Mouse (Mus musculus): Measurements from ENCODE around the gene Map1b. TPM values are rescaled to one million over a fixed set of nuclear protein-coding genes. Genes with fewer than 3 reads are reported as not detected.

The Map1b gene
- polyA plus RNA-seq, 1 experiment from 2014 or later, result 72.0 TPM

DNA sequence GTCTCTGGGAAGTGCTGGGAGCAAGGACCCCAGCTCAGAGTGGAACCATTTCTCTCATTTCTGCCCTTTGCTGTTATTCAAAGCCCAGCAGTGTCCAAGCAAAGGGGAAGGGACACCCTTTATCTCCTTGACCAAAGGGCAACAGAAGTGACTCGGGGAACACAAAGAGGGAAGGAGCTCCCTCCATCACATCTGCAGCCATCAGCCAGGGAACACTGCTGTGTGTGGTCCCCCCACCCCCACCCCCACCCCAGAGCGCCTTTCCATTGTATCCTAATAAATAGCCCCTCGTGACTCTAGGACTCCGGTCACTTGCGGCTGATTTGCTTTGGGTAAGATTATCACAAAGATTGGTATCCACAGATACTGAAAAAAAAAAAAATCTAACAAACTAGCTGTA, 41.3 kb downstream of the Map1b start:
- peaks cover 15% of the 10 kb centered on the region for H3K4me1 ChIP-seq (ENCODE audit: control insufficient read depth, insufficient read depth, low read length)
- no peak overlapping the region for H3K4me3 ChIP-seq (ENCODE audit: low read depth, low read length)
- H3K4me2 ChIP-seq (ENCODE audit: low read depth, severe bottlenecking), result 0 out of 2 replicates have a peak overlapping the region, but pooled peaks have one; percentile 24
- H3K9ac ChIP-seq (ENCODE audit: low read length), result no peak overlapping the region
- H3K27me3 ChIP-seq (ENCODE audit: control insufficient read depth, insufficient read depth, low read length), result no peaks in the 10 kb centered on the region
- no peaks in the 10 kb centered on the region for H3K9me3 ChIP-seq (ENCODE audit: control insufficient read depth, low read length)
- H3K36me3 ChIP-seq (ENCODE audit: control insufficient read depth, insufficient read depth, low read length), result no peaks in the 10 kb centered on the region
- 12% methylated on average over 5 of the region's 5 CpGs for WGBS
- ATAC-seq (ENCODE audit: insufficient number of reproducible peaks, low FRiP score, low TSS enrichment, low read depth) (no peak; the same call in 1 of the 2 replicates), DNase-seq (ENCODE audit: low spot score) (no peak)
- H3K27ac ChIP-seq (replicated peaks; ENCODE audit: low read depth, low read length), result peak overlapping the region; percentile 67; the same call in 1 of the 2 replicates

DNA sequence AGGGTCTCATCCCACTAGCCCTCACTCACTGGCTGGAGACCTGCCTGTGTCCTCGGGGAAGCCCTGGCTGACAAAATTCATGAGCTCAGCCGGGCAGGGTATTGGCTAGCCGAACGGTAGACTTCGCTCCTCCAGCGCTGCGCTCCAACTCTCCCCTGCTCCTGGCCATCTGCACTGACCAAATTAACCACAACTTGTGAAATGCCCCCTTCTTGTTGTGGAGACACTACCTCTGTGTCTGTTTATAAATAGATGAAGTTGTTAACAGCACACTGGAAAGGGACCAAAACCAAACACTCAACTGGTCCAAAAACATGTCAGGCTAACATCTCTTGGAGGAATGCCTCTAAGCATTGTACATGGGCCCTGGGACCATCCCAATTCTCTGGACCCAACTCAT, 42.2 kb downstream of the Map1b start:
- no peak overlapping the region for H3K4me3 ChIP-seq (ENCODE audit: low read depth, low read length)
- H3K27me3 ChIP-seq (ENCODE audit: control insufficient read depth, insufficient read depth, low read length), result no peaks in the 10 kb centered on the region
- H3K4me2 ChIP-seq (ENCODE audit: low read depth, severe bottlenecking), result no peak overlapping the region
- no peaks in the 10 kb centered on the region for H3K36me3 ChIP-seq (ENCODE audit: control insufficient read depth, insufficient read depth, low read length)
- H3K9me3 ChIP-seq (ENCODE audit: control insufficient read depth, low read length), result no peaks in the 10 kb centered on the region
- DNase-seq (ENCODE audit: low spot score), result no peak
- no peak overlapping the region for H3K9ac ChIP-seq (ENCODE audit: low read length)
- no peak for ATAC-seq (ENCODE audit: insufficient number of reproducible peaks, low FRiP score, low TSS enrichment, low read depth)
- H3K27ac ChIP-seq (replicated peaks; ENCODE audit: low read depth, low read length), result no peak overlapping the region
- WGBS, result 93% methylated on average over 7 of the region's 7 CpGs
- H3K4me1 ChIP-seq (ENCODE audit: control insufficient read depth, insufficient read depth, low read length), result peaks cover 15% of the 10 kb centered on the region

DNA sequence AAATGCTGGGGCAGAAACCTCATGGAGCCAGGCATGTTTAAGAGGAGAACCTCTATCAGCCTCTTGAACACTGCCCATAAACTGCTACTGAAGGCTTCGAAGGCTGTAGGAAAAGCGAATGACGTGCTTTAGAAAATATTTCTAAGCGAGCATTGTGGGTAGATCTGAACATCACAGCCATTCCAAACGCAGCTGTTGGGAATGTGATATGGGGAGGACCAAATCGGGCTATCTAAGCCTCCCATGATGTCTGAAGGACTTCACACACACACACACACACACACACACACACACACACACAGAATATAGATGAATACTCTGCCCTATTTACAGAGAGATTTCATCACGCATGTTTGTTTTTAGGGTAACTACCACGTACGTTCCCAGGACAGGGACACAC, 44.3 kb downstream of the Map1b start:
- WGBS, result 89% methylated on average over 9 of the region's 9 CpGs
- no peak overlapping the region for H3K4me2 ChIP-seq (ENCODE audit: low read depth, severe bottlenecking)

DNA sequence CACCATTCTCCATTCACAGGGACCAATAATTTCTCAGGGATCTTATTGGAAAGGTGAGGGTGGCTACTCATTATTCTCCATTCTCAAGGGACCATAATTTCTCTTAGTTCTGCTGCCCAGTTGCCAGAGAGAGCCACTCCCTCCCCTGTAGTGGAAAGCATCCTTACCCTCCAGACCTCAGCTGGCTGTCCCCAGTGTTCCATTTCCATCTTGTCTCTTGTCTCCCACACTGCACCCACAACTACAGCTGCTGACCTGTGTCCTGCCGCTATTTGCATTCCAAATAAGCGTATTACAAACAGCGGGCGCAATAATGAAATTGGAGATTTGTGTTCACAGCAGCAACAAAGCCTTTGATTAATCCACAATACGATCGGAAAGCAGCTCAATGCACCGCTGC, 46.3 kb downstream of the Map1b start:
- Histone ChIP-seq H3K4me2 (ENCODE audit: low read depth, severe bottlenecking) (no peak overlapping the region), H3K9me3 (ENCODE audit: control insufficient read depth, low read length) (no peaks in the 10 kb centered on the region), H3K9ac (ENCODE audit: low read length) (no peak overlapping the region), H3K27ac (replicated peaks; ENCODE audit: low read depth, low read length) (no peak overlapping the region), H3K36me3 (ENCODE audit: control insufficient read depth, insufficient read depth, low read length) (no peaks in the 10 kb centered on the region), H3K27me3 (ENCODE audit: control insufficient read depth, insufficient read depth, low read length) (no peaks in the 10 kb centered on the region), H3K4me3 (ENCODE audit: low read depth, low read length) (no peak overlapping the region), H3K4me1 (ENCODE audit: control insufficient read depth, insufficient read depth, low read length) (peaks cover 4% of the 10 kb centered on the region)
- DNase-seq (ENCODE audit: low spot score) (no peak), ATAC-seq (ENCODE audit: insufficient number of reproducible peaks, low FRiP score, low TSS enrichment, low read depth) (no peak)
- WGBS, result 90% methylated on average over 7 of the region's 7 CpGs

More for the DNA sequence above, 44.3 kb downstream of the Map1b start:
- Histone ChIP-seq H3K9ac (ENCODE audit: low read length) (no peak overlapping the region), H3K9me3 (ENCODE audit: control insufficient read depth, low read length) (no peaks in the 10 kb centered on the region), H3K4me3 (ENCODE audit: low read depth, low read length) (no peak overlapping the region), H3K36me3 (ENCODE audit: control insufficient read depth, insufficient read depth, low read length) (no peaks in the 10 kb centered on the region), H3K27ac (replicated peaks; ENCODE audit: low read depth, low read length) (no peak overlapping the region), H3K4me1 (ENCODE audit: control insufficient read depth, insufficient read depth, low read length) (peaks cover 15% of the 10 kb centered on the region), H3K27me3 (ENCODE audit: control insufficient read depth, insufficient read depth, low read length) (no peaks in the 10 kb centered on the region)
- ATAC-seq (ENCODE audit: insufficient number of reproducible peaks, low FRiP score, low TSS enrichment, low read depth) (no peak), DNase-seq (ENCODE audit: low spot score) (no peak)

DNA sequence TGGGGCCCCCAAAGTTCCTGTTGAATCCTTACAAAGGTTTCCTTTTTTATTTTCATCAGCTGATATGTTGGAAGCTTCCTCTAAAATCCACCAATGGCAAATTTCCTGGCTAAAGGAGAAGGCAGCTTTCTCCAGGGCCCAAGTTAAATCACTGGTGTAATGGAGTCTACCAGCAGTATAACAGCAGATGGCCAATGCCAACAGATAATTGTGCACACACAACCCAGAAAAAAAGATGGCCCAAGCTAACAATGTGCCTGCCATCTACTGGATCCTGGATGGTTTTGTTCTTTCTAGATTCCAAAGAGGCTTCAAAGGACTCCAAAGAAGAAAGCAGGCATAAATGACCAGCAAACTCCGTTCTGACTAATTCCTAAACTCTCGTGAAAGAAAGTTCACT, 48.1 kb downstream of the Map1b start:
- H3K27ac ChIP-seq (replicated peaks; ENCODE audit: low read depth, low read length), result no peak overlapping the region
- no peak overlapping the region for H3K9ac ChIP-seq (ENCODE audit: low read length)
- no peaks in the 10 kb centered on the region for H3K27me3 ChIP-seq (ENCODE audit: control insufficient read depth, insufficient read depth, low read length)
- no peak overlapping the region for H3K4me2 ChIP-seq (ENCODE audit: low read depth, severe bottlenecking)
- 78% methylated on average over 2 of the region's 2 CpGs for WGBS
- ATAC-seq (ENCODE audit: insufficient number of reproducible peaks, low FRiP score, low TSS enrichment, low read depth), result no peak
- no peaks in the 10 kb centered on the region for H3K9me3 ChIP-seq (ENCODE audit: control insufficient read depth, low read length)
- no peaks in the 10 kb centered on the region for H3K4me1 ChIP-seq (ENCODE audit: control insufficient read depth, insufficient read depth, low read length)
- DNase-seq (ENCODE audit: low spot score), result no peak
- no peak overlapping the region for H3K4me3 ChIP-seq (ENCODE audit: low read depth, low read length)
- H3K36me3 ChIP-seq (ENCODE audit: control insufficient read depth, insufficient read depth, low read length), result no peaks in the 10 kb centered on the region

DNA sequence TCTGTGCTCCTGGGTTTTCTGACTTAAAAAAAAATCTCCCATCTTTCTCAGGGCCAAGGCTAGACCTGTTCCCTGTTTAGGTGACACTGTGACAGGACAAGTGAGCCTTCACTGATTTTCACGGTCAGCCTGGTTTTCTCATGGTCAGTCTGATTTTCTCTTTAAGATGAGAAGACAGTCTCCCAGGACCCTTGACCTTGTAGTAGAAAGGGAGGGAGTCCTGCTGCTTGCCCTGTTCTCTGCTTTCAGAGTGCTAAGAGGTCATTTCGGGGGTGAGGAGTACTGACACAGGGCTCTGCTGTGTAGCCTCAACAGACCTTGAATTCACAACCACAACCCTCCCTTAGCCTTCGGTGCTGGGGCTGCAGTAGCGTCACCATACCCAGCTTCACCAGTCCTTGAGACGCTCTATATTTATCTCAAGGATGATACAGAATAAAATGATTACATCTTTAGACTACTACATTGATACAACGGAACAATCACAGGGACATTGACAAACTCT, 49.5 kb downstream of the Map1b start:
- Histone ChIP-seq H3K4me1 (ENCODE audit: control insufficient read depth, insufficient read depth, low read length) (no peaks in the 10 kb centered on the region), H3K27ac (replicated peaks; ENCODE audit: low read depth, low read length) (no peak overlapping the region), H3K27me3 (ENCODE audit: control insufficient read depth, insufficient read depth, low read length) (no peaks in the 10 kb centered on the region), H3K4me2 (ENCODE audit: low read depth, severe bottlenecking) (no peak overlapping the region), H3K9me3 (ENCODE audit: control insufficient read depth, low read length) (no peaks in the 10 kb centered on the region), H3K9ac (ENCODE audit: low read length) (no peak overlapping the region), H3K36me3 (ENCODE audit: control insufficient read depth, insufficient read depth, low read length) (no peaks in the 10 kb centered on the region), H3K4me3 (ENCODE audit: low read depth, low read length) (no peak overlapping the region)
- DNase-seq (ENCODE audit: low spot score) (no peak), ATAC-seq (ENCODE audit: insufficient number of reproducible peaks, low FRiP score, low TSS enrichment, low read depth) (no peak)
- 78% methylated on average over 6 of the region's 6 CpGs for WGBS

DNA sequence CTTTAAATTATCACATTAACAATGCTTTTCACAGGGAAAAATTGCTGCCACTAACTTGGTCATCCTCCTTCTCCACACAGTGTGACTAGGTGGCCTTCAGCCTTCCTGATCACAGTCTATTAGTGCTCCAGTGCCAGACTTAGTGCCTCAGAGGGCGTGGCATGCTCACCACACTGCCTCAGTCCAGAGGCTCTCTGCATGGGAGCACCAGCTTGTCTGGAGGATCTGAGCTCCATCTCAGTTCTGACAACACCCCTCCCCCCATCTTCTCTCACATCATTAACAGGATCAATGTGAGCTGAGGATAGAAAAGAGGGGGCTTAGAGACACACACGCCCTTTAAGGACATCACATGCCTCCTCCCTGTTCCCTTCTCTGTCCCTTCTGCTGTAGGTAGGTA, 50.3 kb downstream of the Map1b start:
- Histone ChIP-seq H3K36me3 (ENCODE audit: control insufficient read depth, insufficient read depth, low read length) (no peaks in the 10 kb centered on the region), H3K4me2 (ENCODE audit: low read depth, severe bottlenecking) (no peak overlapping the region), H3K4me1 (ENCODE audit: control insufficient read depth, insufficient read depth, low read length) (no peaks in the 10 kb centered on the region), H3K27ac (replicated peaks; ENCODE audit: low read depth, low read length) (no peak overlapping the region), H3K4me3 (ENCODE audit: low read depth, low read length) (no peak overlapping the region), H3K9ac (ENCODE audit: low read length) (no peak overlapping the region), H3K9me3 (ENCODE audit: control insufficient read depth, low read length) (no peaks in the 10 kb centered on the region), H3K27me3 (ENCODE audit: control insufficient read depth, insufficient read depth, low read length) (no peaks in the 10 kb centered on the region)
- 56% methylated on average over 2 of the region's 2 CpGs for WGBS
- DNase-seq (ENCODE audit: low spot score) (no peak), ATAC-seq (ENCODE audit: insufficient number of reproducible peaks, low FRiP score, low TSS enrichment, low read depth) (no peak)

DNA sequence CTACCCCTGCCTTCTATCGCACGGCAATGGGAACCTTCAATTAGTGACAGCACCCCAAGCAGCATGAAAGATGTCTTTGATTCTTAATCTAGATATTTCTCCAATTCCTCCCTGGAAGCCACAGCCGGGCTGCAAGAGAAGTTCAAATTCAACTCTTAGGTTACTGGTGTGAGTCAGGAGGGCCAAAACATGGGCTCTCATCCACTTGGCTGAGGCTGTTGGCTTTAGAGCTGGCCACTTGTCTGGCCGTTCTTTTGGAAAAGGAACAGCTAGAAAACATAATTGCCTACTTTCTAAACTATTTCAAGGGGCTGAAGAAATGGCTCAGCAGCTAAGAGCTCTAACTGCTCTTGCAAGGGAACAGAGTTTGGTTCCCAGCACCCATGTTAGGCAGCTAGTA, 51.8 kb downstream of the Map1b start:
- 75% methylated on average over 4 of the region's 4 CpGs for WGBS
- no peak overlapping the region for H3K9ac ChIP-seq (ENCODE audit: low read length)
- H3K4me3 ChIP-seq (ENCODE audit: low read depth, low read length), result no peak overlapping the region
- ATAC-seq (ENCODE audit: insufficient number of reproducible peaks, low FRiP score, low TSS enrichment, low read depth) (no peak), DNase-seq (ENCODE audit: low spot score) (no peak)
- H3K4me2 ChIP-seq (ENCODE audit: low read depth, severe bottlenecking), result no peak overlapping the region
- H3K4me1 ChIP-seq (ENCODE audit: control insufficient read depth, insufficient read depth, low read length), result no peaks in the 10 kb centered on the region
- no peaks in the 10 kb centered on the region for H3K27me3 ChIP-seq (ENCODE audit: control insufficient read depth, insufficient read depth, low read length)
- no peak overlapping the region for H3K27ac ChIP-seq (replicated peaks; ENCODE audit: low read depth, low read length)
- no peaks in the 10 kb centered on the region for H3K9me3 ChIP-seq (ENCODE audit: control insufficient read depth, low read length)
- no peaks in the 10 kb centered on the region for H3K36me3 ChIP-seq (ENCODE audit: control insufficient read depth, insufficient read depth, low read length)

DNA sequence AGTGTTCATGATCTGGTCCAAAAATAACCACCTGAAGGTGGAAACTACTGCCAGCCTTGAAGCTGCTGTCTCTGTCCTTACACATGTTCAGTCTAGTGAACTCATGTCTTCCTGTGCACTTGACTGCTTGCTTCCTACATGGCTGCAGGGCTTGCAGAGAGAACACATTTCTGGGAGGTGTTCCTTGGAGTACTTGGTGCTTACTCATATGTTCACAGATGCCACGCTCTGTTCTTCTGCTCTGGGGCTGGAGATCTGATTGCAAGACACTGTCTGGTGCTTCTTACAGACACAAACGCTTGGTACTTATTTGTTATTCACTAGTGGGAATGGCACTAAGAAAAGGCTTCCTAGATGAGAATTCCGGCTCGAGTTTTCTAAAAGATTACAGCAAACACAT, 54.5 kb downstream of the Map1b start:
- H3K4me1 ChIP-seq (ENCODE audit: control insufficient read depth, insufficient read depth, low read length), result no peaks in the 10 kb centered on the region
- no peak overlapping the region for H3K27ac ChIP-seq (replicated peaks; ENCODE audit: low read depth, low read length)
- H3K9ac ChIP-seq (ENCODE audit: low read length), result no peak overlapping the region
- DNase-seq (ENCODE audit: low spot score) (no peak), ATAC-seq (ENCODE audit: insufficient number of reproducible peaks, low FRiP score, low TSS enrichment, low read depth) (no peak)
- H3K4me2 ChIP-seq (ENCODE audit: low read depth, severe bottlenecking), result no peak overlapping the region
- 87% methylated on average over 4 of the region's 4 CpGs for whole genome bisulfite sequencing
- no peaks in the 10 kb centered on the region for H3K36me3 ChIP-seq (ENCODE audit: control insufficient read depth, insufficient read depth, low read length)
- H3K9me3 ChIP-seq (ENCODE audit: control insufficient read depth, low read length), result no peaks in the 10 kb centered on the region
- H3K27me3 ChIP-seq (ENCODE audit: control insufficient read depth, insufficient read depth, low read length), result no peaks in the 10 kb centered on the region
- H3K4me3 ChIP-seq (ENCODE audit: low read depth, low read length), result no peak overlapping the region

Measured in limb, embryonic 11.5 days (tissue).